In genomic region chr16:41745037-41745436, GRCm38 (mm10) we compare ENCODE assay signal across 9 mouse cellular contexts.
A peak's percentile ranks its signal among the peaks of the same experiment; 100 is the strongest.
DNase-seq lines count a peak whose midpoint lies in the region; ATAC-seq lines count a peak whose summit lies in the region.
"Had no signal": no experiment of that assay in that cellular context is flagged by ENCODE, and none has a peak within 500 bp of the region (broad histone marks: within the 10 kb centered on the region; RNA-seq: fewer than 3 reads in every experiment).

No protein-coding gene starts in this region.

- ATAC-seq in heart, embryonic 11.5 days (replicated peaks; ENCODE audit: insufficient number of reproducible peaks, low FRiP score, low TSS enrichment), result no peak
- peak; percentile 61 for ATAC-seq in neural tube, embryonic 15.5 days (ENCODE audit: low FRiP score)
- ATAC-seq in granulocyte monocyte progenitor cell, adult 5-6 weeks (replicated peaks; ENCODE audit: poor library complexity, severe bottlenecking), result no peak

- H3K36me3 ChIP-seq in heart, embryonic 11.5 days (ENCODE audit: control insufficient read depth, insufficient read depth, low read length), result no peaks in the 10 kb centered on the region
- no peaks in the 10 kb centered on the region for H3K36me3 ChIP-seq in neural tube, embryonic 15.5 days
- no peaks in the 10 kb centered on the region for H3K36me3 ChIP-seq in embryonic facial prominence, embryonic 10.5 days (replicated peaks)
- H3K36me3 ChIP-seq: midbrain, embryonic 12.5 days had no signal

- no peak overlapping the region for H3K9ac ChIP-seq in heart, embryonic 11.5 days (ENCODE audit: low read depth, low read length)
- no peak overlapping the region for H3K9ac ChIP-seq in neural tube, embryonic 15.5 days (replicated peaks)
- H3K9ac ChIP-seq: midbrain, embryonic 12.5 days had no signal

- H3K4me1 ChIP-seq in heart, embryonic 11.5 days (ENCODE audit: control insufficient read depth, insufficient read depth, low read length), result no peaks in the 10 kb centered on the region
- no peaks in the 10 kb centered on the region for H3K4me1 ChIP-seq in neural tube, embryonic 15.5 days
- H3K4me1 ChIP-seq in embryonic facial prominence, embryonic 10.5 days, result no peaks in the 10 kb centered on the region
- H3K4me1 ChIP-seq: midbrain, embryonic 12.5 days had no signal

- no peak overlapping the region for H3K27ac ChIP-seq in heart, embryonic 11.5 days (ENCODE audit: low read depth, low read length)
- no peak overlapping the region for H3K27ac ChIP-seq in neural tube, embryonic 15.5 days (replicated peaks)
- H3K27ac ChIP-seq in embryonic facial prominence, embryonic 10.5 days (replicated peaks), result no peak overlapping the region
- H3K27ac ChIP-seq: midbrain, embryonic 12.5 days had no signal

- peak; percentile 98 for DNase-seq in heart, adult 11 months
- peak; percentile 93 to 97 for DNase-seq in cerebellum, adult 18-20 months
- peak; percentile 71 to 74 for DNase-seq in heart, adult 9 months (ENCODE audit: low spot score in 2 of 2)
- DNase-seq in kidney, postnatal 25 days, result peak; percentile 66 to 85
- DNase-seq in embryonic facial prominence, embryonic 10.5 days (ENCODE audit: low spot score), result no peak

- no peaks in the 10 kb centered on the region for H3K27me3 ChIP-seq in heart, embryonic 11.5 days (ENCODE audit: control insufficient read depth, insufficient read depth, low read length)
- no peaks in the 10 kb centered on the region for H3K27me3 ChIP-seq in neural tube, embryonic 15.5 days (replicated peaks)
- no peaks in the 10 kb centered on the region for H3K27me3 ChIP-seq in embryonic facial prominence, embryonic 10.5 days (replicated peaks; ENCODE audit: low read depth, poor library complexity, severe bottlenecking)
- H3K27me3 ChIP-seq: midbrain, embryonic 12.5 days had no signal

- H3K4me2 ChIP-seq in heart, embryonic 11.5 days, result no peak overlapping the region
- H3K4me2 ChIP-seq in neural tube, embryonic 15.5 days, result no peak overlapping the region
- H3K4me2 ChIP-seq: midbrain, embryonic 12.5 days had no signal

- 75% methylated on average over 4 of the region's 4 CpGs for WGBS in heart, embryonic 11.5 days (ENCODE audit: insufficient replicate concordance)
- 52% methylated on average over 4 of the region's 4 CpGs for WGBS in neural tube, embryonic 15.5 days
- WGBS in embryonic facial prominence, embryonic 10.5 days, result 91% methylated on average over 4 of the region's 4 CpGs

- H3K4me3 ChIP-seq in heart, embryonic 11.5 days (ENCODE audit: low read depth, low read length), result no peak overlapping the region
- H3K4me3 ChIP-seq in neural tube, embryonic 15.5 days (replicated peaks), result no peak overlapping the region
- no peak overlapping the region for H3K4me3 ChIP-seq in embryonic facial prominence, embryonic 10.5 days
- H3K4me3 ChIP-seq: midbrain, embryonic 12.5 days had no signal

- no peaks in the 10 kb centered on the region for H3K9me3 ChIP-seq in heart, embryonic 11.5 days (replicated peaks; ENCODE audit: control insufficient read depth, low read length)
- no peaks in the 10 kb centered on the region for H3K9me3 ChIP-seq in neural tube, embryonic 15.5 days (replicated peaks)
- no peaks in the 10 kb centered on the region for H3K9me3 ChIP-seq in embryonic facial prominence, embryonic 10.5 days
- H3K9me3 ChIP-seq: midbrain, embryonic 12.5 days had no signal
